Mouse (Mus musculus): ENCODE measurements at regions not wholly inside any gene's neighbourhood (a gene's known extent, or its start where the extent isn't known, plus 50 kb on each side); places are given as distances from the start of the nearest gene placed in this dataset.

- no peak for DNase-seq
Observed at GRCm38 (mm10) chr4:92311891-92312290, 120.3 kb upstream of the Gm12666 start.

- DNase-seq, result no peak
Observed at GRCm38 (mm10) chr4:92265878-92266277, 74.3 kb upstream of the Gm12666 start.

- DNase-seq, result peak; percentile 72
Observed at GRCm38 (mm10) chr4:92246800-92247199, 55.3 kb upstream of the Gm12666 start.
